In genomic region chr10:94036375-94036758, GRCm38 (mm10) we compare ENCODE assay signal across 8 mouse cellular contexts. TPM values are rescaled to one million over a fixed set of nuclear protein-coding genes. Genes with fewer than 3 reads are reported as not detected.
A peak's percentile ranks its signal among the peaks of the same experiment; 100 is the strongest.
DNase-seq lines count a peak whose midpoint lies in the region; ATAC-seq and TF ChIP-seq lines count a peak whose summit lies in the region.

No protein-coding gene starts in this region.

- peak overlapping the region; percentile 79 for H3K9ac ChIP-seq in limb, embryonic 14.5 days (ENCODE audit: low read depth, low read length, severe bottlenecking)

- H3K36me3 ChIP-seq in limb, embryonic 14.5 days (ENCODE audit: control insufficient read depth, insufficient read depth, low read length): peaks cover 5% of the 10 kb centered on the region; the same call in 1 of the 2 replicates

- H3K4me2 ChIP-seq in limb, embryonic 14.5 days (replicated peaks; ENCODE audit: low read depth, low read length, severe bottlenecking): peak overlapping the region; percentile 67

- no peaks in the 10 kb centered on the region for H3K9me3 ChIP-seq in limb, embryonic 14.5 days (ENCODE audit: control insufficient read depth, low read length)

- H3K27ac ChIP-seq in layer of hippocampus, adult 2 months: peak overlapping the region; percentile 92
- peak overlapping the region; percentile 28; the same call in 1 of the 2 replicates for H3K27ac ChIP-seq in limb, embryonic 14.5 days (replicated peaks; ENCODE audit: low read depth, low read length)

- H3K4me1 ChIP-seq in limb, embryonic 14.5 days (ENCODE audit: control insufficient read depth, insufficient read depth, low read length): peaks cover 19% of the 10 kb centered on the region

- no peaks in the 10 kb centered on the region for H3K27me3 ChIP-seq in limb, embryonic 14.5 days (ENCODE audit: control insufficient read depth, insufficient read depth, low read length)

- DNase-seq in layer of hippocampus, adult 2 months (ENCODE audit: low spot score in 2 of 2): peak in 1 of 2 experiments; percentile 17
- no peak for DNase-seq in layer of hippocampus, postnatal 36 days
- peak; percentile 58 for DNase-seq in NIH3T3 (ENCODE audit: low read depth)
- DNase-seq in limb, embryonic 14.5 days (ENCODE audit: low spot score): peak; percentile 26
- no peak for DNase-seq in urinary bladder, postnatal 14 days (ENCODE audit: low spot score)
- no peak for DNase-seq in thymus, postnatal 0 days (ENCODE audit: low spot score)
- DNase-seq in cerebellum, postnatal 10 days: no peak

- TF ChIP-seq POLR2A in limb, embryonic 14.5 days (IDR thresholded peaks at IDR 0.05; ENCODE audit: borderline replicate concordance, extremely low read depth, insufficient read depth, insufficient read length): no peak

- peak overlapping the region; percentile 74 for H3K4me3 ChIP-seq in layer of hippocampus, adult 2 months
- H3K4me3 ChIP-seq in limb, embryonic 14.5 days (replicated peaks; ENCODE audit: low read length): peak overlapping the region; percentile 73

- TF ChIP-seq CTCF in layer of hippocampus, adult 2 months (conservative IDR thresholded peaks at IDR 0.05): no peak

- WGBS in limb, embryonic 14.5 days: 0% methylated on average over 28 of the region's 32 CpGs

- 0 out of 2 replicates have a peak, but pooled peaks have one; percentile 4 for ATAC-seq in erythroblast, adult 5-6 weeks (replicated peaks; ENCODE audit: low FRiP score, poor library complexity, severe bottlenecking)
- peak; percentile 7; the same call in 1 of the 2 replicates for ATAC-seq in limb, embryonic 14.5 days (ENCODE audit: low FRiP score, low read depth)

RNA-seq across cellular contexts. Expression of gene Fgd6, which starts 0.6 kb away (rescaled TPM):
- 10 to 100 TPM; 10.6 to 12.3 TPM for total RNA-seq in layer of hippocampus, adult 2 months (2021)
- 10 to 100 TPM in 1 of 2 experiments, 1 to 10 TPM in 1; 9.3 to 14.3 TPM for total RNA-seq in layer of hippocampus, postnatal 36 days (2021)
- 7.5 and 9.2 TPM in 2 replicates for total RNA-seq in erythroblast, adult 5-6 weeks (2015; ENCODE audit: low replicate concordance)
- 8.8 and 9.1 TPM in 2 replicates for total RNA-seq in erythroblast, adult 5-6 weeks (2017; ENCODE audit: low replicate concordance)
- 5.5 and 5.9 TPM in 2 replicates for polyA plus RNA-seq in limb, embryonic 14.5 days (2012; rRNA removed)
- 3.2 TPM in 2 replicates for polyA plus RNA-seq in limb, embryonic 14.5 days (2014; fragmentation: Nextera tagmentation; extraction: Ambion mirVana)
- 1.5 and 1.7 TPM in 2 replicates for polyA plus RNA-seq in thymus, postnatal 0 days (2015; fragmentation: Nextera tagmentation; extraction: Ambion mirVana)

RNA-seq across cellular contexts. Expression of gene Vezt, which starts 0.8 kb away (rescaled TPM):
- total RNA-seq in layer of hippocampus, adult 2 months (2021): 10 to 100 TPM; 58.6 to 69.4 TPM
- 10 to 100 TPM; 61.6 to 72.6 TPM for total RNA-seq in layer of hippocampus, postnatal 36 days (2021)
- 12.3 and 25.6 TPM in 2 replicates for total RNA-seq in erythroblast, adult 5-6 weeks (2015; ENCODE audit: low replicate concordance)
- 19.5 and 20.9 TPM in 2 replicates for total RNA-seq in erythroblast, adult 5-6 weeks (2017; ENCODE audit: low replicate concordance)
- polyA plus RNA-seq in limb, embryonic 14.5 days (2012; rRNA removed): 23.8 and 24.5 TPM in 2 replicates
- polyA plus RNA-seq in limb, embryonic 14.5 days (2014; fragmentation: Nextera tagmentation; extraction: Ambion mirVana): 27.7 and 28.1 TPM in 2 replicates
- 15.5 and 18.8 TPM in 2 replicates for polyA plus RNA-seq in thymus, postnatal 0 days (2015; fragmentation: Nextera tagmentation; extraction: Ambion mirVana)

Comparison
In these comparisons a context has a peak if more than half of its experiments do, and no peak if none do; other contexts are left out.
1. DNase-seq: peak in NIH3T3 (single experiment) and limb, embryonic 14.5 days (single experiment); none in layer of hippocampus, postnatal 36 days (0 of 2), urinary bladder, postnatal 14 days (single experiment), thymus, postnatal 0 days (single experiment) and cerebellum, postnatal 10 days (0 of 2).